Mouse (Mus musculus): ENCODE data around the gene Hnrnpa2b1. TPM values are rescaled to one million over a fixed set of nuclear protein-coding genes. Genes with fewer than 3 reads are reported as not detected.
"Not testable (repeated sequence)": the region's sequence is repeated elsewhere in the genome, so short reads cannot be mapped to it uniquely, and the experiment has no call there.

Hnrnpa2b1 gene
- 1,450 and 1,811 TPM in 2 replicates for total RNA-seq (2015; ENCODE audit: low replicate concordance)
- 1,487 and 2,530 TPM in 2 replicates for total RNA-seq (2017; ENCODE audit: low replicate concordance)

DNA sequence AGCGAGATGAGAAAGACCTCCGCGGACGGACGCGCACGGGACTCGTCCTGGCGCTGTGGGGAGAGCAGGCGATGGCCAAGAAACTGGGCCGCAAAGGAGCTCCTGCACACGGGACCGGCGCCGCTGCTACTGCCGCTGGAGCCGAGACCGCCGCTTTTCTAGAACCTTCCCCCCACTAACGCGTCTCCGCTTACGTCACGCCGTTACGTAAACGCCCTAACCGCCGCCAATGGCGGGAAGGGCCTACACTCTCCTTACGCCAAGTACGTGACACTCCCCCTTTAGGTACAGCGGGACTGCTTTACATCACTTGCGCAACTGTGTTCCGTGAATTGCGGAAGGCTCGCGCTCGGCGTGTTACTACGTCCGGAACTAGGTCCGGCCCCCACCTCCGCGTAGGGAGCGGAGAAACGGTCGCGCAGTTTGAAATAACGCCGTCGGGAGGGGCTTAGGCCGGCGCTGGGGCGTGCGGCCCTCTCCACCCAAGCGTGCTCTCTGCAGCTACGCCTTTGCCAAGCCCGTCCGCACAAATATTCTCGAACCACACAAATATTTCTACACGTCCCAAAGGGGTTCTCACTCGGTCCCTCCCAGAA is at the start of gene Hnrnpa2b1:
Gene Hnrnpa2b1 (minus strand): TSS at position 180 of the 596 bp plus-strand sequence.
- ATAC-seq (replicated peaks; ENCODE audit: low FRiP score, poor library complexity, severe bottlenecking), result peak; percentile 81

DNA sequence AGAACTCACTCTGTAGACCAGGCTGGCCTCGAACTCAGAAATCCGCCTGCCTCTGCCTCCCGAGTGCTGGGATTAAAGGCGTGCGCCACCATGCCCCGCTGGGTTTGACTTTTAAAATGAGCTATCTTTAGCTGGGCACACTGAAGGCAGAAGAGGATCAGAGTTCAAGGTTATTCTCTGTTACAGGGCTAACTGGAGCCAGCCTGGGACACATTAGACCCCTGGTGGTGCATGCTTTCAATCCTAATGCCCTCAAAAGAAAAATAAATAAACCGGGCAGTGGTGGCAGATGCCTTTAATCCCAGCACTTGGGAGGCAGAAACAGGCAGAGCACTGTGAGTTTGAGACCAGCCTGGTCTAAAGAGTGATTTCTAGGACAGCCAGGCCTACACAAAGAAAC is 45.2 kb upstream of the Hnrnpa2b1 start:
- no peak for ATAC-seq (replicated peaks; ENCODE audit: low FRiP score, poor library complexity, severe bottlenecking)

DNA sequence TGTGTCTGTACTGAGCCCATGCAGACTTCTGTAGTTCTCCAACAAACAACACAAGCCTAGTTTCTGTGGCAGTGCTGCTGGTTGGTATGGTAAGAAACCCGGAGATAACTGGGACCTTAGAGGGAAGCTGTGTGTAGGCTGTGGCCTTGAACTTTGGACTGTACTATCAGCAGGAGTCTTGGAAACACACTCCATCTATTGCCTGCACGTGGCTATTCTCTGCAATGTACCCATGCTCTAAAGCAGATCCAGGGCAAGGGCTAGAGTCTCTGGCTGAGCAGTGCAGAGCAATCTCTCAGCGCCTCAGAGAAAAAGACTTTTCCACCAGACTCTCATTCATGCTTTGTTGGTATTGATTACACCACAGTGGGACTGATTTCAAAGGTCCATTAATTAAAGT is 44.1 kb upstream of the Hnrnpa2b1 start:
- ATAC-seq (replicated peaks; ENCODE audit: low FRiP score, poor library complexity, severe bottlenecking), result no peak

DNA sequence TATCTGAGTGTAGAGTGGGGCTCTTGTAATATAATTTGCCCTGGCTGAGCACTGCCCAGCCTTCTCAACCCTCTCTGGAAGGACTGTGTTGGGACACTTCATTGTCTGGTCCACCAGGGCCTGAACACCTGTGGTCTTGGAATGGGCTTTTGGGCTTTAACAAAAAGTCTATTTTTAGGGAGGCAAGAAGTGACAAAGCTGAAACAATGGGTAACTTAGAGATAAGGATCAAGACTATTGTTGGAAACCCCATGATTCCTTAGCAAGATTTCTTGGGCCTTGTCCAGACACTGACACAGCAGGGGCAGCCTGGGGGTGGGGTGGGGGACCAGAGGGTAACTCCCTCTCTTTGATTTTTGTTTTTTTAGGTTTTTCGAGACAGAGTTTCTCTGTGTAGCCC is 41.3 kb upstream of the Hnrnpa2b1 start:
- no peak for ATAC-seq (replicated peaks; ENCODE audit: low FRiP score, poor library complexity, severe bottlenecking)

DNA sequence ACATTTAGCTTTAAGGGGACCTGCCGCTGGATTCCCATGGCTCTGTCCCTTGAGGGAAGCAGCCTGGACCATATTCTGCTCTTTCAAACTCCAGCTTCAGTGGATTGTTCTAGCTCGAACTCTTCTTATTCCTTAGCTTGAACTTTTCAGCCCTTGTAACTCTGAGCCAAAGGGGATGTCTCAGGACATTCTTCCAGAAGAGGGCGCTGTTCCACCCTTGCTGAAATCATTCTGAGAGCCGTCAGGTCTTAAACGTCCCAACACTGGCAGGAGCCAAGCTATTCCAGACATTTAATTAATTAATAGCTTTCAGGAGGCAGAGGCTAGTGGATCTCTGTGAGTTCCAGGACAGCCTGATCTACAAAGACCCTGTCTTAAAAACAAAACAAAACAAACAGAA is 40.4 kb upstream of the Hnrnpa2b1 start:
- no peak for ATAC-seq (replicated peaks; ENCODE audit: low FRiP score, poor library complexity, severe bottlenecking)

DNA sequence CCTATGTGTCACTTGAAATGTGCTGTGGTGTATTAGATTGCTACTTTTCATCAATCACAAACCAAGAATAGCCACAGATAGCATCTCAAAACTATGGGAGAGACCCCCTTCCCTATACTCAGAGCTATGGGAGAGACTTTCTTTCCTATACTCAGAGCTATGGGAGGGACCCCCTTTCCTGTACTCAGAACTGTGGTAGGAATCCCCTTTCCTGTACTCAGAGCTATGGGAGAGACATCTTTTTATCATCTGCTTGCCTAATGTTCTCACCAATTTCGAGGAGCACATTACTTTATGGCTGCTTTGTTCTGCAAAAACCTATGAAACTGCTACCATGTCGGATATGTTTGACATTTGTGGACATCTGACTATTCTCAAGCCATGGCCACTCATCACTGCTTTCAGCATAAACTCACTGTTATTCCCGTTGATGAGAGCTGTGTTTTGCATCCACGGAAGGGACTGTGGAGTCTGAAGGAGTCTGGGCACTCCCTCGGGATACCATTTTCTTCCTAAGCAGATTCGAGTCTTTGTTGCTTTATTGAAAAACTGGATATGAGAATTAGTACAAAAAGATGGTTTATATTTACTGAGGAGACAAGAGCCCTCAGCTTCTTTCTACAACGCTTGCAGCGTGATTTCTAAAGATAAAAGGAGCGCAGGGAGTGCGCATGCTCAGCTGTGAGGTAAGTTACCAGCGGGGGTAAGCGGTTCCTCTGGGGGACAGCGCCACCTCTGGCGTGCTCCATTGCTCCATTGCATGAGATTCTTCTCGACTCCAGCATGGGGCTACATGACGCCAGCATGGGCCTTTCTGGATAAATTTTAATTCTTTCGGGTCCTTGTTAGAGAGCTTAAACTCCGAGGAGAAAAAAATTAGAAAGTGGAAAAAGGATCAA is 39.3 kb upstream of the Hnrnpa2b1 start:
- no peak for ATAC-seq (replicated peaks; ENCODE audit: low FRiP score, poor library complexity, severe bottlenecking)

DNA sequence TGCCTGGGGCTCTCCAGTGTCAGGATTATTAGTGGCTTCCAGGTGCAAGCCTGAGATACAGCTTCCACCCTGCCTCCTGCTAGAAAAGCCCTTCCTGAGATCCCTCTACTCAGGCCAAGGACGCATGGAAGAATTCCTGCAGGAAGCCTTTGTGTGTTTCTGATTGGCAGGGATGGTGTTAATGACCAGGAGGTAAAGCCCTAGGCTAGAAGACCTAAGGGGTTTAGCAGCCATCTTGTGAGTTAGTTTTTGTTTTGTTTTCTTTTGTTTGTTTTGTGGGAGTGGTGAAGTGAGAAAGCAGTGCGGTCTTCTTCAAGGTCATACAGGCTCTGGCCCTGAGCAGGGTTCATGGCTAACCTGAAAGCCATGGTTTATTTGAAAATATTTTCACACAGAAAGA is 37.9 kb upstream of the Hnrnpa2b1 start:
- no peak for ATAC-seq (replicated peaks; ENCODE audit: low FRiP score, poor library complexity, severe bottlenecking)

DNA sequence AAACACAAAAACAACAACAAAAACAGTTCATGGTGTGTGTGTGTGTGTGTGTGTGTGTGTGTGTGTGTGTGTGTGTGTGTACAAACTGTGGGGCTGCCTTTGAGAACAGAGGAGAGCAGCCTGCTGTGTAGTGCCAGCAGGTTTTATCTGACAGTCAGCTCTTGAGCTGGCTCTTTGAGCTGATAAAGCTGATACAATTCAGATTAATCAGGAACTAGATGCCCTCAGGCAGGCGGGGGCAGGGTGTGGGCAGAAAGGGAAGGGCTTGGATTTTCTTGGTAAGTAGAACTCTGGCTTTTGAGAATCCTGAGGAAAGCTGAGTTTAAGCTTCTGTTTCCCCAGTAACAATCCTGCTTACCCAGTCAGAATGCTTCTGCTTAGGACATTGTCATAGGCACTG is 36.0 kb upstream of the Hnrnpa2b1 start:
- no peak for ATAC-seq (replicated peaks; ENCODE audit: low FRiP score, poor library complexity, severe bottlenecking)

DNA sequence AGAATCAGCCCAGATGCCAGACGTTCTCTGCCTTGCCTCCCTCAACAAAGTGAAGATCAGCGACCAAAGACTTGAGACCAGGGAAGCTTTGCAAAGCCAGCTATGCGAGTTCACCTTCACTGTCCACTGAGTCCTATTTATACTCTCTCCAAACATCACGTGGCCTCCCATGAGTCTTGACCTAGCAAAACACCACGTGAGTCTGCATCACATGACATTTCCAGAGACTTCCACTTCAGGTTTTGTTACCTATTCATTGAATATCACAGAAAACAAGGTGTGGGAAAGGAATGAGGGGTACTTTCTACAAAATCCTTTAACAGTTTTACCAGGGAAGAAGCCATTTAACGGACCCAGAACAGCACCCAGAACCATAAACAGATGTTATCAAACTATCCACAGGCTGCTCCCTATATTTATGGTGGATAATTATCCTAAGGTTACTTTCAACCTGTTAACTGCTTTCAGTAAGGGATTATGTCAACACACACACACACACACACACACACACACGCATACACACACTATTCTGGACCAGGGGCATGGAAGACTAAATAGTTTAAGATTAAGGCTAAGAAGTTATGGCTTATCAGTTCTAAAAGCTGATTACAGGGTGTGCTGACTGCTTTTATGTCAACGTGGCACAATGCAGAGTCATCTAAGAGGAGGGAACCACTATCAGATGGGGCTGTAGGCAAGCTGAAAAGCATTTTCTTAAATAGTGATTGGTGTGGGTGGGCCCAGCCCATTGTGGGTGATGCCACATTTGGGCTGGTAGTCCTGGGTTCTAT is 27.8 kb upstream of the Hnrnpa2b1 start:
- no peak for ATAC-seq (replicated peaks; ENCODE audit: low FRiP score, poor library complexity, severe bottlenecking)

DNA sequence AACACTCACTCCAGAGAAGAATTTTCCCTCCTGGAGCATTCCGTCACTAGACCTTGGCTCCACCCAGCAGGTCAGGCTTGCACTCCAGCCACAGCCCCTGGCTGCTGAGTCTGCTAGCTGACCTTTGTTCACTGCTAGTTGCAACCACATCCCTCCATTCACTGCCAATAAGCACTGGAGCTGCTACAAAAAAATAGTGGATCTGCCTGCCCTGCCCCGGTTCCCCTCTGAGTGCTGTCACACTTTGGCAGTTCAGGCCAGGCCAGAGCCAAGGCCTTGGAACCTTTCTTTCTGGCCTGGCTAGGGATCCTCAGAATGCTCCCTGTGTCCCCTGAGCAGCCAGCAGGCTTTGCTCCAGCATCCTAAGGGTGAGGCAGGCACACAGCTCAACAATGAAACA is 20.1 kb upstream of the Hnrnpa2b1 start:
- no peak for ATAC-seq (replicated peaks; ENCODE audit: low FRiP score, poor library complexity, severe bottlenecking)

DNA sequence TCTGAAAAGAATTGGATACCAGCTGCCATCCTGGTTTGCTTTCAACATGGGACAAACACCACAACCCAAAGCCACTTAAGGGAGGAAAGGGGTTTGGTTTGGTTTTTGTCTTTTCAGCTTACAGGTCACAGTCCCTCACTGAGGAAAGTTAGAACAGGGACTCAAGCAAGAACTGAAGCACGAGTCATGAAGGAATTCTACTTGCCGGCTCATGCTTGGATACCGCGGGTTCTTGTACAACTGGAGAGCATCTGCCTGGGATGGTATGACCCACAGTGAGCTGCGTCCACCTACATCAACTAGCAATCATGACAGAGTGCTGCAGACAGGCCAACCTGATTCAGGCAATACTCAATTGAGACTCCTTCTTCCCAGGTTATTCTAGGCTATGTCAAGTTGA is 17.0 kb upstream of the Hnrnpa2b1 start:
- no peak for ATAC-seq (replicated peaks; ENCODE audit: low FRiP score, poor library complexity, severe bottlenecking)

DNA sequence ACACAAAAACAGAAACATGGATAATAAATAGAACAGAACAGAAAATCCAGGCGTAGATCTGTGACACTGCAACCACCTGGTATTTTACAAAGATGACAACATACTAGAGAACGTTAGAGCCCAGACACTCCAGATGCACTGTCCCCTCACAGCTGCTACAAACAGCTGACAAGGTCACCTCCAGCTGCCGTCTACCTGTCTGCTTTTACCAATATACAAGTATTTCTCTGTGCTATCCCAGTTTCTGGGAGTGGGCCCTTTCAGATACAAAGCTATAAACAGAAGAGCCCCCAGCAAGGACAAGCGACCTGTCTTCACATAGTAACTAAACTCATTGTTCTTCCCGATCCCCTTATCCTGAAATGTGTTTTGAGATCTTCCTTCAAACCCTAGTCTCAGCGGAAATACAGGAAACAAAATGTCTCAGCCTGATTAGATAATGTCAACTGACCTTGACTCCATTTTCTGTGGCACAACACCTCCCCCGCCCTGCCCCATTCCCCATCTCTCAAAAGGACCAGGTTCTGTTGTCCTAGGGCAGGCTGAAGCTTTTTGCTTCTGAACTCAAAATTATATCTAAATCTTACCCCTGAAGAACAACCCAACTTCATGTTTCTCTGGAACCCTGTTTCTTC is 16.5 kb upstream of the Hnrnpa2b1 start:
- no peak for ATAC-seq (replicated peaks; ENCODE audit: low FRiP score, poor library complexity, severe bottlenecking)

DNA sequence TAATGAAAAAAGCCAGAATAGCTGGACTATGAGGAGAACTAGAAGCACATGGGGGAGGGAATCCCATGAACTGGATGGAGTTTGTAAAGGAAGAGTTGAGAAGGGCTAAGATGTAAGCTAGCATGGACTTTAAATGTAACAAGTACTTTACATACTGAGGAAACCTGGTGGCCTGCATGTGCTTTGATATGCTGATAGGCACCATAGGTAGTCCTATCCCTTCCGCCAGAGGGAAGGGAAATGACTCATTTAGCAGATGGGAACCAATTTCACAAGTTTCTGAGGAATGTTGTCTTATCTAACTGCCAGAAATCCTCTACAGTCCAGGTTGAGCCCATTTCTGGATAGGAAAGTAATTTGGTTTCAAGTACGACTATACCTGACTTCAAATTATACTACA is 16.0 kb upstream of the Hnrnpa2b1 start:
- no peak for ATAC-seq (replicated peaks; ENCODE audit: low FRiP score, poor library complexity, severe bottlenecking)

DNA sequence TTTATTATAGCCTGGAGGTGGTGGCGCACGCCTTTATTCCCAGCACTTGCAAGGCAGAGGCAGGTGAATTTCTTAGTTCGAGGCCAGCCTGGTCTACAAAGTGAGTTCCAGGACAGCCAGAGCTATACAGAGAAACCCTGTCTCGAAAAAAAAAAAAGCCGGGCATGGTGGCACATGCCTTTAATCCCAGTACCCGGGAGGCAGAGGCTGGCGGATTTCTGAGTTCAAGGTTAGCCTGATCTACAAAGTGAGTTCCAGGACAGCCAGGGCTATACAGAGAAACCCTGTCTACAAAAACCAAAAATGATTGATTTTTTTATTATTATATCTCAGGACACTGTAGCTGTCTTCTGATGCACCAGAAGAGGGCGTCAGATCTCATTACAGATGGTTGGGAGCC is 14.9 kb upstream of the Hnrnpa2b1 start:
- ATAC-seq (replicated peaks; ENCODE audit: low FRiP score, poor library complexity, severe bottlenecking), result not testable (repeated sequence)

DNA sequence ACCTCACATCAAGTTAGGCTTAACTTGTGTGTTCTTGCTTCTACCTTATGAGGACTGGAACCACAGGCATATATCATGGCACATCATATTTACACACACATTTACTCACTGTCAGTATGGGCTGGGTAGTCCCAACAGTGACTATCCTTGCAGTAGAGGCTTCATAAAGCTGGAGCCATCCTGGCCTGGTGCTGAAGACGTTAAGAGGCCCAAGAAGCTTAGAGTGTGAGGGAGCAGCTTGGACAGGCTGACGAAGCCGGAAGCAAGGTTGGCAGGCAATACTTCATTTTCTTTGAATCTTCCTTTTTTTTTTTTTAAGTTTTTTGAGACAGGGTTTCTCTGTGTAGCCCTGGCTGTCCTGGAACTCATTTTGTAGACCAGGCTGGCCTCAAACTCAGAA is 14.2 kb upstream of the Hnrnpa2b1 start:
- no peak for ATAC-seq (replicated peaks; ENCODE audit: low FRiP score, poor library complexity, severe bottlenecking)

DNA sequence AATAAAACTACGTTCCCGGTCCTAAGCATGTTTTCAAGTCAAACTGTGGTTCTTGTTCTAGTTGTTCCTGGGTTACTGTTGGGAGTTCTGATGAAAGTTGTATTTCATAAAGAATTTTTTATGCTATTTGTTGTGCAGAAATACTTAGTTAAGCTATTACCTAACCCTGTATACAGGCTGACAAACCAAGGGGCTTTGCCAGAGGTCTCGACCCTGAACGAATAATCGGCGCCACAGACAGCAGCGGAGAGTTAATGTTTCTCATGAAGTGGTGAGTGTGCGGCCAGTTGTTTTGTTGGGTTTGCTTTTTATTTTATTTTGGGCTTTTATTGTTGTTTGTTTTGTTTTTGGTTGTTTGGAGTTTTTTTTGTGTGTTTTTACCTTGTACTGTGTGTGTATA is 11.9 kb upstream of the Hnrnpa2b1 start:
- ATAC-seq (replicated peaks; ENCODE audit: low FRiP score, poor library complexity, severe bottlenecking), result no peak

DNA sequence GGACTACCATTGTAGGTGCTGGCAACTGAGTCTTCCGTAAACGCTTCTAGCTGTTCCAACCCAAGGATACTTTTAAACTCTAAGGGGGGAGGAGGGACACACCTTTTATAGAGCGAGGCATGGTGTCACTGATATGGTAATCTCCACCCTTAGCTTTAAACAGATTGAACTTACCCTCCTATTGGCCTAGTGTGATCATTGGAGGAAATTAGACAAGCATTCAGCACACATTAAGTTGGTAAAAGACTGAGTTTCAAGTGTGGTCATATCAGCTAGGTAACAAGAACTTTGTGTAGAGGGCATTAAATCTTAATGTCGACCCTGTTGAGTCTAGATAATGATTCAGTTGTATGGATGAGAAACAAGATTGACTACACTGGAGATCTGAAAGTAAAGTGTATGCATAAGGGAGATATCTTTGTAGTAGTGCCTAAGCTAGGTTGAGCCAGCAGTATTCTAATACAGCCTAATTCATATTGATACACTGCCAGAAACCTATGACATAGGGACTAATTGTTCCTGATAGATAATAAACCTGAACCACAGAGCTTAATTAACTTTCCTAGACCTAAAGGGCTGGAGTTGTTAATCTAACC is 9.5 kb upstream of the Hnrnpa2b1 start:
- peak; percentile 81 for ATAC-seq (replicated peaks; ENCODE audit: low FRiP score, poor library complexity, severe bottlenecking)

DNA sequence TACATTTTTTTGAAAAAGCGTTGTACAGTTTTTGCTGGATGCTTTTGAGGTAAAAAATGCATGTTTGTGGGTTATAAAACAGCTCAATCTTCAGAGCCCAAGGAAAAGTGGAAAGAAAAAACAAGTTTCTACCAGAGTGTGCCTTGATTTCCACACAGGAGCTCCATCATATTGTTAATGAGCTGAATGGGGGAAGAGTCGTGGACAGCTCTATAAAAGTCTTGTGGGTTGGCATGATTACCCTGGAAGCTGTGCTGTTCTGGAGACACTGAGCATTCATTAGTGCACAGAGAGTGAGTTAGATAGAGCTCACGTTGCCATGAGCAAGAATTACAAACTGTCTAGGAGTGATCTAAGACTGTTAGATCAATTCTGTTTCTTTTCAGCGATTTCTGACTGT is 2.5 kb upstream of the Hnrnpa2b1 start:
- ATAC-seq (replicated peaks; ENCODE audit: low FRiP score, poor library complexity, severe bottlenecking), result no peak

DNA sequence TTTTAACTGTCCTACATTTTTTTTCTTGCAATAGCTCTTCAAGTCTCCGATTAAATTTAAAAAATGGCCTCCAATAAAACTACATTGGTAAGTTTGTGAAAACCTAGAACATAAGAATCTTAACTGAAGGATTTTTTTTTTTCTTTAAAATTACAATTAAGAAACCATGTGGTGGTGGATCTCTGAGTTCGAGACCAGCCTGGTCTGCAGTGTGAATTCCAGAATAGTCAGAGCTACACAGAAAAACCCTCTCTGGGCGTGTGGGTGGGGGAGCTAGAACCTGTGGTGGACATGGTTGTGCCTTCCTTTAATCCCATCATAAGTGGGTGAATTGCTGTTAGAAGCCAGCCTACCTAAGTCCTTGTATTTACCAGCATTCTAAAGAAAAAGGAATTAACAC is 2.1 kb upstream of the Hnrnpa2b1 start:
- ATAC-seq (replicated peaks; ENCODE audit: low FRiP score, poor library complexity, severe bottlenecking), result no peak

DNA sequence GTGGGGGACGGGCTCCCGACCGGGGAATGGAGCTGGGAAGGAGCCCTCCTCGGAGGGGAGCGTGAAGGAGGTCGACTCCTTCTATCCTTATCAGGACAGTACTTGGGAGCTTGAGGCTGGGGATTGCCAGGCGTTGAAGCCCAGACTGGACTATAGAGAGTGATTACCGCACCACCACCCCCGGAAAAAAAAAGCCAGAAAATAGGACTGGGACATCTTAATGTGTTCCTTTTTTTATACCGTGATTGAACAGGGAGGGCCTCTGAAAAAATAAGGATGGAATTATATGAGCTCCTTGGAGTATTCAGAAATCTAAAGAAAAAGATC is 1.4 kb upstream of the Hnrnpa2b1 start:
- ATAC-seq (replicated peaks; ENCODE audit: low FRiP score, poor library complexity, severe bottlenecking), result 0 out of 2 replicates have a peak, but pooled peaks have one; percentile 6
